Mouse (Mus musculus): ENCODE measurements around the gene Xpo4. TPM values are rescaled to one million over a fixed set of nuclear protein-coding genes. Genes with fewer than 3 reads are reported as not detected.
A peak's percentile ranks its signal among the peaks of the same experiment; 100 is the strongest.

Xpo4 gene
- total RNA-seq, 1 experiment = 42.2 TPM

DNA sequence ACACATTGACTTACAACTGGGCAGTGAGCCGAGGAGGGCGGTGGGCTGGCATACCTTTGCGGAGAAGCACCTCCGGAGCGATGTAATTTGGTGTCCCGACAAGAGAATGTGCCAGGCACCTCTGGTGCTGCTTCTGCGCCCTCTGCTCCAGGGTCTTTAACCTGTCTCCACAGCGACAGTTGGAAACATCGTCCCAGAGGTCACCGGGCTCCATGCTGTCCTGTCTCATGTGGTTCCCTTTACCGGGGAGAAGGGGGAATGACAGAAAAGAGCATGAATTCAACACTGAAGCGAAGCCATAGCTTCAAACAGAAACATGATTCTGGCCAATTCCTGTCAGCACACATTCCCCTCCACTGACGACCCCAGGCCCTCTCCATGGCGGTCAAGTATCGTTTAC lies 30.8 kb upstream of the Xpo4 start:
- no peak for TF ChIP-seq ZC3H11A (IDR thresholded peaks at IDR 0.05; ENCODE audit: borderline replicate concordance, low read depth, low read length)
- no peak for TF ChIP-seq MAFK (IDR thresholded peaks at IDR 0.05; ENCODE audit: insufficient read depth, low read depth, low read length)
- no peak for TF ChIP-seq CHD2 (IDR thresholded peaks at IDR 0.05; ENCODE audit: low read depth, low read length)
- no peak for TF ChIP-seq ZNF384 (IDR thresholded peaks at IDR 0.05; ENCODE audit: low read depth, low read length)
- TF ChIP-seq HCFC1 (IDR thresholded peaks at IDR 0.05; ENCODE audit: borderline replicate concordance, insufficient read depth, low read length) = no peak
- no peak overlapping the region for H3K27ac ChIP-seq (ENCODE audit: insufficient read depth, low read depth, low read length, poor library complexity, severe bottlenecking)
- in situ Hi-C loops (cut with MboI; ENCODE audit: low sequenced_read_pairs in 2 of 2, unreplicated experiment in 2 of 2) = loop anchor here in 1 of 2 experiments (25.0 kb wide), 1 partner anchor 216 kb away; no protein-coding TSS in a partner anchor
- H3K4me1 ChIP-seq (ENCODE audit: control insufficient read depth in 2 of 2, insufficient read depth in 2 of 2, low read length in 2 of 2, poor library complexity in 1 of 2) = peaks cover 0 to 15% of the 10 kb centered on the region in 2 experiments; a peak in 1 of 4 replicates
- DNase-seq (ENCODE audit: low read depth, low spot score) = no peak
- no peaks in the 10 kb centered on the region for H3K9me3 ChIP-seq (ENCODE audit: control insufficient read depth, insufficient read depth, low read depth, low read length)
- peak overlapping the region in 1 of 2 experiments; percentile 18; a peak in 1 of 4 replicates for H3K4me3 ChIP-seq (ENCODE audit: insufficient read depth in 1 of 2, low read depth in 1 of 2, low read length in 2 of 2, poor library complexity in 1 of 2, severe bottlenecking in 1 of 2)
- H3K9ac ChIP-seq (ENCODE audit: insufficient read depth, low read depth, low read length, poor library complexity, severe bottlenecking) = no peak overlapping the region
- no peaks in the 10 kb centered on the region; the same call in 1 of the 2 replicates for H3K36me3 ChIP-seq (ENCODE audit: control insufficient read depth, insufficient read depth, low read length, poor library complexity, severe bottlenecking)

DNA sequence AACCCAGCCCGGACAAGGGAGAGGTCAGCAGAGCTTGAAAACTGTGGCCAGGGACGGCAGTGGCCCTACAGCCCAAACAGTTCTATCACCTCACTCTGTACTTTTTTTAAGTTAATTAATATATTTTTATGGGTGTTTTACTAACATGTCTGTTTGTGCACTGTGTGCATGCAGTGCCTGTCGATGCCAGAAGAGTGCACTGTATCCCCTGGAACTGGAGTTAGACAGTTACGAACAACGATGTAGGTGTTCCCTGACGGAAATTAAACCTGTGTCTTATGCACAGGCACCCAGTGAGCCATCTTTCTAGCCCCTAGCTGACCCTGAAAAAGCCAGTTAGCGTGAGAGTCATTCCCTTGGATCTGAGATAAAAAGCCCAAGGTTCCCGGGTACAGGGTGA lies 30.3 kb upstream of the Xpo4 start:
- no peak for TF ChIP-seq HCFC1 (IDR thresholded peaks at IDR 0.05; ENCODE audit: borderline replicate concordance, insufficient read depth, low read length)
- Histone ChIP-seq H3K4me3 (ENCODE audit: insufficient read depth in 1 of 2, low read depth in 1 of 2, low read length in 2 of 2, poor library complexity in 1 of 2, severe bottlenecking in 1 of 2) (no peak overlapping the region), H3K27ac (ENCODE audit: insufficient read depth, low read depth, low read length, poor library complexity, severe bottlenecking) (no peak overlapping the region), H3K4me1 (ENCODE audit: control insufficient read depth in 2 of 2, insufficient read depth in 2 of 2, low read length in 2 of 2, poor library complexity in 1 of 2) (peaks cover 0 to 15% of the 10 kb centered on the region in 2 experiments; a peak in 1 of 4 replicates), H3K9ac (ENCODE audit: insufficient read depth, low read depth, low read length, poor library complexity, severe bottlenecking) (no peak overlapping the region), H3K9me3 (ENCODE audit: control insufficient read depth, insufficient read depth, low read depth, low read length) (no peaks in the 10 kb centered on the region), H3K36me3 (ENCODE audit: control insufficient read depth, insufficient read depth, low read length, poor library complexity, severe bottlenecking) (no peaks in the 10 kb centered on the region; the same call in 1 of the 2 replicates)
- DNase-seq (ENCODE audit: low read depth, low spot score) = no peak
- in situ Hi-C loops (cut with MboI; ENCODE audit: low sequenced_read_pairs in 2 of 2, unreplicated experiment in 2 of 2) = loop anchor here in 1 of 2 experiments (25.0 kb wide), 1 partner anchor 217 kb away; no protein-coding TSS in a partner anchor

DNA sequence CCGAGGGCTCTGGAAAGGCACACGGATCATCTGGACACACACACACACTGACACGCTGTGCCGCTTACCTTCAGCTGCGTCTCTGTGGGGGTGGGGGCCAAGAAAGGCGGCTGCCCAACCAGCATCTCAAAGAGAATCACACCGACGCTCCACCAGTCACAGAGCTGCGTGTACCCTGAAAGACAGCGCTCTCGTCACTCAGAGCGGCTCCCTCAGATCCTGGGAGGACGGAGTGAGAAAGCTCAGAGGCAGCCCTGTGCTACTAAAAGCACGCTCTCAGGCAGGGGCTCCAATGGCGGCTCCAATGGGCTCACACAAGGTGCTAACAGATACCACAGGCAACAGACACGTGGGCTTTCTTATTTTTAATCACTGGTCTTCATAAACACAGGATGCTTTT lies 29.0 kb upstream of the Xpo4 start:
- Histone ChIP-seq H3K9ac (ENCODE audit: insufficient read depth, low read depth, low read length, poor library complexity, severe bottlenecking) (peak overlapping the region; percentile 13; the same call in 1 of the 2 replicates), H3K4me1 (ENCODE audit: control insufficient read depth in 2 of 2, insufficient read depth in 2 of 2, low read length in 2 of 2, poor library complexity in 1 of 2) (peaks cover 0 to 15% of the 10 kb centered on the region in 2 experiments; a peak in 1 of 4 replicates), H3K4me3 (ENCODE audit: insufficient read depth in 1 of 2, low read depth in 1 of 2, low read length in 2 of 2, poor library complexity in 1 of 2, severe bottlenecking in 1 of 2) (peak overlapping the region; percentile 28 to 43), H3K36me3 (ENCODE audit: control insufficient read depth, insufficient read depth, low read length, poor library complexity, severe bottlenecking) (no peaks in the 10 kb centered on the region; the same call in 1 of the 2 replicates), H3K9me3 (ENCODE audit: control insufficient read depth, insufficient read depth, low read depth, low read length) (no peaks in the 10 kb centered on the region), H3K27ac (ENCODE audit: insufficient read depth, low read depth, low read length, poor library complexity, severe bottlenecking) (no peak overlapping the region)
- in situ Hi-C loops (cut with MboI; ENCODE audit: low sequenced_read_pairs in 2 of 2, unreplicated experiment in 2 of 2) = loop anchor here in 1 of 2 experiments (25.0 kb wide), 1 partner anchor 218 kb away; no protein-coding TSS in a partner anchor
- TF ChIP-seq ZNF384 (IDR thresholded peaks at IDR 0.05; ENCODE audit: low read depth, low read length) (no peak), MAFK (IDR thresholded peaks at IDR 0.05; ENCODE audit: insufficient read depth, low read depth, low read length) (no peak), ZC3H11A (IDR thresholded peaks at IDR 0.05; ENCODE audit: borderline replicate concordance, low read depth, low read length) (no peak), CHD2 (IDR thresholded peaks at IDR 0.05; ENCODE audit: low read depth, low read length) (no peak), HCFC1 (IDR thresholded peaks at IDR 0.05; ENCODE audit: borderline replicate concordance, insufficient read depth, low read length) (no peak)
- DNase-seq (ENCODE audit: low read depth, low spot score) = no peak

DNA sequence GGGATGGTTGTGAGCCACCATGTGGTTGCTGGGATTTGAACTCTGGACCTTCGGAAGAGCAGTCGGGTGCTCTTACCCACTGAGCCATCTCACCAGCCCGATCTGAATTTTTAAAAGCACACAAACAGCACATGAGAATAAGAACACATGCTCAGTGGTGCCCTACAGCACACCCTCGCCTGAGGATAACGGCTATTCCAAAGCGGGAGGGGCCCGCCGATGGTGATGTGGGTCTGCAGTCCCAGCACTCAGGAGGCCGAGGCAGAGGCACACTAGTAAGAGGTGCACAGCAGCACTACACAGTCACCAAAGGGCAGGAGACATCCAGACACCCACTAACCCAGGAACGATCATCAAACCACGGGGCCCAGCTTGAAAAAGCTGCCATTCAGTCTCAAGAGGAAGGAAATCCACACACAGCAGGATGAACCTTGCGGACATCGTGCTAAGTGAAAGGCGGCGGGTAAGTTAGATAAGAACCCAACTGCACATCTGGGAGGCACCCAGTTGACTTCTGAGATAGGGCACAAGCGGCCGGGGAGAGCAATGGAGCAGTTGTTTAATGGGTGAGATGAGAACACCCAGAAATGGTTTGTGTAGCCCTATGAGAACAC lies 27.4 kb upstream of the Xpo4 start:
- DNase-seq (ENCODE audit: low read depth, low spot score) = no peak
- Histone ChIP-seq H3K36me3 (ENCODE audit: control insufficient read depth, insufficient read depth, low read length, poor library complexity, severe bottlenecking) (no peaks in the 10 kb centered on the region; the same call in 1 of the 2 replicates), H3K4me3 (ENCODE audit: insufficient read depth in 1 of 2, low read depth in 1 of 2, low read length in 2 of 2, poor library complexity in 1 of 2, severe bottlenecking in 1 of 2) (no peak overlapping the region), H3K27ac (ENCODE audit: insufficient read depth, low read depth, low read length, poor library complexity, severe bottlenecking) (no peak overlapping the region; the same call in 1 of the 2 replicates), H3K9me3 (ENCODE audit: control insufficient read depth, insufficient read depth, low read depth, low read length) (no peaks in the 10 kb centered on the region), H3K4me1 (ENCODE audit: control insufficient read depth in 2 of 2, insufficient read depth in 2 of 2, low read length in 2 of 2, poor library complexity in 1 of 2) (peaks cover 0 to 13% of the 10 kb centered on the region in 2 experiments; a peak in 1 of 4 replicates), H3K9ac (ENCODE audit: insufficient read depth, low read depth, low read length, poor library complexity, severe bottlenecking) (0 out of 2 replicates have a peak overlapping the region, but pooled peaks have one; percentile 1)
- no peak for TF ChIP-seq ZNF384 (IDR thresholded peaks at IDR 0.05; ENCODE audit: low read depth, low read length)
- in situ Hi-C loops (cut with MboI; ENCODE audit: low sequenced_read_pairs in 2 of 2, unreplicated experiment in 2 of 2) = loop anchor here in 1 of 2 experiments (25.0 kb wide), 1 partner anchor 220 kb away; no protein-coding TSS in a partner anchor

Measured in ES-E14 (cell line).